Mouse (Mus musculus) embryonic fibroblast, embryonic 13.5 days (primary cell): ENCODE data around the gene Nsmf.

Experiments
- CTCF ChIP-seq: IDR thresholded peaks from 2 replicates; pipeline ENCODE4 v1.5.1; 2011; ENCODE audit warnings: mild to moderate bottlenecking, control low read depth, low read length, moderate library complexity, borderline replicate concordance; ENCODE audit not compliant: insufficient read depth
- POLR2A ChIP-seq: IDR thresholded peaks from 2 replicates; pipeline ENCODE4 v1.6.1; 2011; ENCODE audit warnings: low read depth, mild to moderate bottlenecking, control low read depth, low read length, moderate library complexity

DNA sequence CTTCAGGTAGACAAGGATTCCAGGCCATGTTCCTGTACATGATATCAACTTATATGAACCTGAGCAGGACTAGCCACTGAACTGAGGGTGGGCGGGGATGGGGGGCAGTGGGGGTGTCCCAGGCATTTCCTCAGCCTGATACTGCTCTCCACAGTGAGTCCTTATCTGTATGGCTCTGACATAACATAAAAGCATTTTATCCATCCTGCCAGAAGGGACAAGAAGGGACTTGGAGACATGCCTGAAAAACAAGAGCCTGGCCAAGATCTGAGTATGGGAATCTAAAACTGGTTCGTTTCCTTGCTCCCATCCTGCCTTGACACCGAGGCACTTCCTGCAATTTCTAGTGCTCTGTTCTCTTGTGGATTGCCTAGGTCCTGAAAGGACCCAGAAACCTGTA lies 51.9 kb downstream of the Nsmf start:
- TF ChIP-seq POLR2A (no peak), CTCF (no peak)
